Mouse (Mus musculus): Measurements from ENCODE around the gene Slc6a14. TPM values are rescaled to one million over a fixed set of nuclear protein-coding genes. Genes with fewer than 3 reads are reported as not detected.

Gene Slc6a14
- polyA plus RNA-seq, 1 experiment: not detected

DNA sequence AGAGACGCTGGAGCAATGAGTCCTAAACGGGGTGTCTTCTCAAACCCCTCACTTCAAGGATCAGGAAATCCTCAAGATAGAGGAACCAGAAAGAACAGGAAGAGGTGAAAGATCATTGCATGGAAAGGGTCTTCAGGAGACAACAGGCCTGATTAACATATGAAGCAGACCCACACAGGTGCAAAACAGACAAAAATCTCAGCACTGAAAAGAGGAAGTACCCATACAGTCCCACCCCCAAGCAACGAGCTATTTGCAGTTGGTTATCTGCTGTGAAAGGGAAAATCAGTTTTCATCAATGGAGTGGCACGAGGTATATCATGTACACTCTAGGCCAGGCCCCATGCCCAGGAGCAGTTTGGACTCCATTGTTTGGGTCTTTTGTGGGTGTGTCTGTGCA lies 13.1 kb upstream of the Slc6a14 start:
- Histone ChIP-seq H3K4me3 (no peak overlapping the region), H3ac (ENCODE audit: control insufficient read depth, insufficient read length) (no peak overlapping the region), H3K36me3 (ENCODE audit: control insufficient read depth, insufficient read depth) (no peaks in the 10 kb centered on the region), H3K27me3 (ENCODE audit: control insufficient read depth, insufficient read depth, insufficient read length) (no peaks in the 10 kb centered on the region), H3K79me2 (ENCODE audit: control insufficient read depth, insufficient read depth) (no peaks in the 10 kb centered on the region), H3K4me2 (ENCODE audit: low read depth) (no peak overlapping the region)
- TF ChIP-seq POLR2A (IDR thresholded peaks at IDR 0.05; ENCODE audit: insufficient read length, low read depth): no peak
- no peak for TF ChIP-seq E2F4 (IDR thresholded peaks at IDR 0.05; ENCODE audit: insufficient read depth)
- TF ChIP-seq POLR2AphosphoS2 (IDR thresholded peaks at IDR 0.05; ENCODE audit: insufficient read length, low read depth): no peak
- no peak for TF ChIP-seq MYOG (IDR thresholded peaks at IDR 0.05; ENCODE audit: control insufficient read depth in 1 of 3, insufficient read depth in 1 of 3, insufficient read length in 2 of 3, low read depth in 2 of 3)
- no peak for TF ChIP-seq TCF12 (IDR thresholded peaks at IDR 0.05; ENCODE audit: insufficient read depth, poor library complexity, severe bottlenecking)

DNA sequence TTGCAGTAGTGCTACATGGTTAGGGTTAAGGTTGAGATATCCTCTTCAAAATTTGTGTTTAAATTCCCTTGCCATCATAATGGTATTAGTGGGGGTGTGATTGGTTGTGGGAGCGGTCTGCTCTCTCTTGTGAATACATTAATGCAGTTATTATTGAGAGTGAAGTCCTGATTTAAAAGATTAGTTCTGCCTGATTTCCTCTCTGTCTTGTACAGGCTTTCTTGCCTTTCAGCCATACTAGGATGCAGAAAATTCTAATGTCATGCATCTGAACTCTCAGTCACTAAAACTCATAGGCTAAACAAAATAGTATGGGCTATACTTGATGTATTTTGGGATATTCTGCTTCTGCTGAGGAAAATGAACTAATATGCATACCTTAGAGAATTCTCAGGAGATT lies 10.2 kb upstream of the Slc6a14 start:
- Histone ChIP-seq H3K27me3 (ENCODE audit: control insufficient read depth, insufficient read depth, insufficient read length) (no peaks in the 10 kb centered on the region), H3K79me2 (ENCODE audit: control insufficient read depth, insufficient read depth) (no peaks in the 10 kb centered on the region), H3K36me3 (ENCODE audit: control insufficient read depth, insufficient read depth) (no peaks in the 10 kb centered on the region), H3K4me3 (no peak overlapping the region), H3K4me2 (ENCODE audit: low read depth) (no peak overlapping the region), H3ac (ENCODE audit: control insufficient read depth, insufficient read length) (no peak overlapping the region)
- no peak for TF ChIP-seq E2F4 (IDR thresholded peaks at IDR 0.05; ENCODE audit: insufficient read depth)
- no peak for TF ChIP-seq MYOG (IDR thresholded peaks at IDR 0.05; ENCODE audit: control insufficient read depth in 1 of 3, insufficient read depth in 1 of 3, insufficient read length in 2 of 3, low read depth in 2 of 3)
- no peak for TF ChIP-seq USF1 (IDR thresholded peaks at IDR 0.05; ENCODE audit: low read depth)
- no peak for TF ChIP-seq POLR2A (IDR thresholded peaks at IDR 0.05; ENCODE audit: insufficient read length, low read depth)
- no peak for TF ChIP-seq MAX (IDR thresholded peaks at IDR 0.05; ENCODE audit: low read depth)
- no peak for TF ChIP-seq POLR2AphosphoS2 (IDR thresholded peaks at IDR 0.05; ENCODE audit: insufficient read length, low read depth)
- TF ChIP-seq SRF (IDR thresholded peaks at IDR 0.05; ENCODE audit: control insufficient read depth, insufficient read length, low read depth): no peak
- TF ChIP-seq MYOD1 (IDR thresholded peaks at IDR 0.05; ENCODE audit: control insufficient read depth in 1 of 3, insufficient read length in 2 of 3, low read depth in 2 of 3): no peak
- TF ChIP-seq TCF12 (IDR thresholded peaks at IDR 0.05; ENCODE audit: insufficient read depth, poor library complexity, severe bottlenecking): no peak
- no peak for TF ChIP-seq TCF3 (IDR thresholded peaks at IDR 0.05; ENCODE audit: insufficient read length, low read depth)
- TF ChIP-seq CEBPB (IDR thresholded peaks at IDR 0.05; ENCODE audit: insufficient read depth, poor library complexity, severe bottlenecking): no peak
- TF ChIP-seq REST (IDR thresholded peaks at IDR 0.05; ENCODE audit: insufficient read depth, insufficient read length): no peak

- Histone ChIP-seq H3K36me3 (ENCODE audit: control insufficient read depth, insufficient read depth) (no peaks in the 10 kb centered on the region), H3K79me2 (ENCODE audit: control insufficient read depth, insufficient read depth) (no peaks in the 10 kb centered on the region), H3ac (ENCODE audit: control insufficient read depth, insufficient read length) (no peak overlapping the region), H3K27me3 (ENCODE audit: control insufficient read depth, insufficient read depth, insufficient read length) (no peaks in the 10 kb centered on the region), H3K4me3 (no peak overlapping the region), H3K4me2 (ENCODE audit: low read depth) (no peak overlapping the region)
- no peak for TF ChIP-seq MYOG (IDR thresholded peaks at IDR 0.05; ENCODE audit: control insufficient read depth in 1 of 3, insufficient read depth in 1 of 3, insufficient read length in 2 of 3, low read depth in 2 of 3)
- no peak for TF ChIP-seq POLR2A (IDR thresholded peaks at IDR 0.05; ENCODE audit: insufficient read length, low read depth)
- no peak for TF ChIP-seq USF1 (IDR thresholded peaks at IDR 0.05; ENCODE audit: low read depth)
- TF ChIP-seq E2F4 (IDR thresholded peaks at IDR 0.05; ENCODE audit: insufficient read depth): no peak
- TF ChIP-seq REST (IDR thresholded peaks at IDR 0.05; ENCODE audit: insufficient read depth, insufficient read length): no peak
- no peak for TF ChIP-seq SRF (IDR thresholded peaks at IDR 0.05; ENCODE audit: control insufficient read depth, insufficient read length, low read depth)
- no peak for TF ChIP-seq MAX (IDR thresholded peaks at IDR 0.05; ENCODE audit: low read depth)
- TF ChIP-seq TCF3 (IDR thresholded peaks at IDR 0.05; ENCODE audit: insufficient read length, low read depth): no peak
- TF ChIP-seq TCF12 (IDR thresholded peaks at IDR 0.05; ENCODE audit: insufficient read depth, poor library complexity, severe bottlenecking): no peak
- TF ChIP-seq MYOD1 (IDR thresholded peaks at IDR 0.05; ENCODE audit: control insufficient read depth in 1 of 3, insufficient read length in 2 of 3, low read depth in 2 of 3): no peak
Measured at GRCm38 (mm10) chrX:21715293-21715692, 597 bp downstream of the Slc6a14 start.

- no peak overlapping the region for H3ac ChIP-seq (ENCODE audit: control insufficient read depth, insufficient read length)
- no peak overlapping the region for H3K4me3 ChIP-seq
- no peaks in the 10 kb centered on the region for H3K27me3 ChIP-seq (ENCODE audit: control insufficient read depth, insufficient read depth, insufficient read length)
- no peak overlapping the region for H3K4me2 ChIP-seq (ENCODE audit: low read depth)
- TF ChIP-seq MYOD1 (IDR thresholded peaks at IDR 0.05; ENCODE audit: control insufficient read depth in 1 of 3, insufficient read length in 2 of 3, low read depth in 2 of 3) (no peak), POLR2AphosphoS2 (IDR thresholded peaks at IDR 0.05; ENCODE audit: insufficient read length, low read depth) (no peak), CEBPB (IDR thresholded peaks at IDR 0.05; ENCODE audit: insufficient read depth, poor library complexity, severe bottlenecking) (no peak), MAX (IDR thresholded peaks at IDR 0.05; ENCODE audit: low read depth) (no peak), USF1 (IDR thresholded peaks at IDR 0.05; ENCODE audit: low read depth) (no peak), REST (IDR thresholded peaks at IDR 0.05; ENCODE audit: insufficient read depth, insufficient read length) (no peak), E2F4 (IDR thresholded peaks at IDR 0.05; ENCODE audit: insufficient read depth) (no peak), TCF3 (IDR thresholded peaks at IDR 0.05; ENCODE audit: insufficient read length, low read depth) (no peak), POLR2A (IDR thresholded peaks at IDR 0.05; ENCODE audit: insufficient read length, low read depth) (no peak), MYOG (IDR thresholded peaks at IDR 0.05; ENCODE audit: control insufficient read depth in 1 of 3, insufficient read depth in 1 of 3, insufficient read length in 2 of 3, low read depth in 2 of 3) (no peak), SRF (IDR thresholded peaks at IDR 0.05; ENCODE audit: control insufficient read depth, insufficient read length, low read depth) (no peak), TCF12 (IDR thresholded peaks at IDR 0.05; ENCODE audit: insufficient read depth, poor library complexity, severe bottlenecking) (no peak)
- no peaks in the 10 kb centered on the region for H3K79me2 ChIP-seq (ENCODE audit: control insufficient read depth, insufficient read depth)
- H3K36me3 ChIP-seq (ENCODE audit: control insufficient read depth, insufficient read depth): no peaks in the 10 kb centered on the region
Measured at GRCm38 (mm10) chrX:21716885-21717284, 2.2 kb downstream of the Slc6a14 start.

GRCm38 (mm10) chrX:21744997-21745396 lies 30.3 kb downstream of the Slc6a14 start, which contains the start of gene Gm28269:
Gene Gm28269 (minus strand): TSS chrX:21745097.
- Histone ChIP-seq H3K27me3 (ENCODE audit: control insufficient read depth, insufficient read depth, insufficient read length) (no peaks in the 10 kb centered on the region), H3K36me3 (ENCODE audit: control insufficient read depth, insufficient read depth) (no peaks in the 10 kb centered on the region), H3ac (ENCODE audit: control insufficient read depth, insufficient read length) (no peak within 1 kb of the TSS)

More at GRCm38 (mm10) chrX:21744997-21745396, 30.3 kb downstream of the Slc6a14 start, which contains the start of gene Gm28269:
- no peak for TF ChIP-seq TCF12 (IDR thresholded peaks at IDR 0.05; ENCODE audit: insufficient read depth, poor library complexity, severe bottlenecking)
- TF ChIP-seq POLR2A (IDR thresholded peaks at IDR 0.05; ENCODE audit: insufficient read length, low read depth): no peak
- TF ChIP-seq CEBPB (IDR thresholded peaks at IDR 0.05; ENCODE audit: insufficient read depth, poor library complexity, severe bottlenecking): no peak
- TF ChIP-seq SRF (IDR thresholded peaks at IDR 0.05; ENCODE audit: control insufficient read depth, insufficient read length, low read depth): no peak
- no peak for TF ChIP-seq MYOG (IDR thresholded peaks at IDR 0.05; ENCODE audit: control insufficient read depth in 1 of 3, insufficient read depth in 1 of 3, insufficient read length in 2 of 3, low read depth in 2 of 3)
- TF ChIP-seq MYOD1 (IDR thresholded peaks at IDR 0.05; ENCODE audit: control insufficient read depth in 1 of 3, insufficient read length in 2 of 3, low read depth in 2 of 3): no peak
- TF ChIP-seq POLR2AphosphoS2 (IDR thresholded peaks at IDR 0.05; ENCODE audit: insufficient read length, low read depth): no peak
- no peak for TF ChIP-seq TCF3 (IDR thresholded peaks at IDR 0.05; ENCODE audit: insufficient read length, low read depth)
- TF ChIP-seq MAX (IDR thresholded peaks at IDR 0.05; ENCODE audit: low read depth): no peak
- no peak for TF ChIP-seq USF1 (IDR thresholded peaks at IDR 0.05; ENCODE audit: low read depth)
- no peak for TF ChIP-seq REST (IDR thresholded peaks at IDR 0.05; ENCODE audit: insufficient read depth, insufficient read length)
- TF ChIP-seq E2F4 (IDR thresholded peaks at IDR 0.05; ENCODE audit: insufficient read depth): no peak
- no peak within 1 kb of the TSS for H3K4me3 ChIP-seq
- no peaks in the 10 kb centered on the region for H3K79me2 ChIP-seq (ENCODE audit: control insufficient read depth, insufficient read depth)
- H3K4me2 ChIP-seq (ENCODE audit: low read depth): no peak within 1 kb of the TSS

Data from myocyte (in vitro differentiated cells).